Mouse (Mus musculus) CH12.LX (cell line): Measurements from ENCODE around the gene Slc25a21. TPM values are rescaled to one million over a fixed set of nuclear protein-coding genes. Genes with fewer than 3 reads are reported as not detected.

Experiments
- DNase-seq: peaks from one replicate; pipeline ENCODE4 v3.0.0-alpha.2; 2013; ENCODE audit errors: extremely low read depth
- H3K27ac ChIP-seq: 2 replicates; pipeline ENCODE4 v1.5.1; 2012; ENCODE audit warnings: low read depth, mild to moderate bottlenecking, control low read depth, moderate library complexity; ENCODE audit not compliant: insufficient read depth
- H3K27me3 ChIP-seq: replicated peaks from 2 replicates; pipeline ENCODE3; 2012; ENCODE audit warnings: inconsistent platforms
- H3K36me3 ChIP-seq, 2 experiments: replicated peaks in 1 of 2; 2 replicates each; pipeline versions ENCODE3 to v1.6.1; 2012; ENCODE audit warnings: inconsistent platforms in 1 of 2, low read length in 1 of 2, mild to moderate bottlenecking in 1 of 2, mixed read lengths in 1 of 2, moderate library complexity in 1 of 2; ENCODE audit not compliant: control insufficient read depth in 1 of 2, insufficient read depth in 1 of 2
- H3K4me1 ChIP-seq, 2 experiments: 2 replicates each; pipeline ENCODE4 v1.6.1; 2012; ENCODE audit warnings: inconsistent platforms in 1 of 2, moderate library complexity in 1 of 2; ENCODE audit not compliant: insufficient read depth in 2 of 2, control insufficient read depth in 1 of 2
- H3K4me2 ChIP-seq: 2 replicates; pipeline ENCODE4 v1.6.1; 2012; ENCODE audit warnings: low read depth, mild to moderate bottlenecking, control low read depth; ENCODE audit not compliant: poor library complexity, insufficient read depth, severe bottlenecking
- H3K4me3 ChIP-seq, 3 experiments: fragments of 150-350 bp in 1 of 3; sonication (generic) in 1 of 3; replicated peaks in 1 of 3; 2 replicates each; pipeline versions ENCODE3 to v1.5.1; 2011 to 2012; ENCODE audit warnings: low read depth in 2 of 3, low read length in 2 of 3, mild to moderate bottlenecking in 2 of 3, moderate library complexity in 2 of 3, control low read depth in 1 of 3, improper control_type of control experiment in 1 of 3, inconsistent platforms in 1 of 3, mixed read lengths in 1 of 3; ENCODE audit not compliant: poor library complexity in 1 of 3
- H3K79me2 ChIP-seq: replicated peaks from 2 replicates; pipeline ENCODE4 v1.6.1; 2012; ENCODE audit warnings: mild to moderate bottlenecking, moderate library complexity; ENCODE audit not compliant: control insufficient read depth, poor library complexity, insufficient read depth, severe bottlenecking; ENCODE audit errors: extremely low read depth
- H3K9ac ChIP-seq: 2 replicates; pipeline ENCODE4 v1.6.1; 2012; ENCODE audit warnings: low read depth, mild to moderate bottlenecking, control low read depth, moderate library complexity; ENCODE audit not compliant: insufficient read depth
- H3K9me3 ChIP-seq: replicated peaks from 2 replicates; pipeline ENCODE3; 2012; ENCODE audit warnings: low read length, inconsistent platforms, mixed read lengths
- CHD1 ChIP-seq: IDR thresholded peaks from 2 replicates; pipeline ENCODE4 v1.6.1; 2012; ENCODE audit warnings: low read depth, low read length, improper control_type of control experiment, inconsistent platforms
- CHD2 ChIP-seq: IDR thresholded peaks from 2 replicates; pipeline ENCODE4 v1.6.1; 2011; ENCODE audit warnings: low read length, improper control_type of control experiment
- CTCF ChIP-seq, 2 experiments: IDR thresholded peaks in 1 of 2; conservative IDR thresholded peaks in 1 of 2; 2 replicates each; pipeline ENCODE4 v1.5.1; 2011 to 2012; ENCODE audit warnings: low read depth in 2 of 2, low read length in 2 of 2, improper control_type of control experiment in 1 of 2, inconsistent platforms in 1 of 2, mild to moderate bottlenecking in 1 of 2, moderate library complexity in 1 of 2
- E2F4 ChIP-seq: IDR thresholded peaks from 2 replicates; pipeline ENCODE4 v1.6.1; 2011; ENCODE audit warnings: low read depth, low read length, improper control_type of control experiment; ENCODE audit not compliant: insufficient replicate concordance
- ELF1 ChIP-seq: IDR thresholded peaks from 2 replicates; pipeline ENCODE4 v1.6.1; 2014; ENCODE audit warnings: low read depth, mild to moderate bottlenecking, inconsistent platforms, low read length, improper control_type of control experiment
- EP300 ChIP-seq: IDR thresholded peaks from 2 replicates; pipeline ENCODE4 v1.6.1; 2011; ENCODE audit warnings: low read length, improper control_type of control experiment
- IRF4 ChIP-seq: IDR thresholded peaks from 2 replicates; pipeline ENCODE4 v1.6.1; 2014; ENCODE audit warnings: low read depth, mild to moderate bottlenecking, inconsistent platforms, low read length, improper control_type of control experiment
- JUN ChIP-seq: IDR thresholded peaks from 2 replicates; pipeline ENCODE4 v1.6.1; 2011; ENCODE audit warnings: low read depth, mild to moderate bottlenecking, low read length, improper control_type of control experiment, moderate library complexity; ENCODE audit not compliant: insufficient read depth
- JUND ChIP-seq: conservative IDR thresholded peaks from 2 replicates; pipeline ENCODE4 v1.6.1; 2011; ENCODE audit warnings: low read depth, low read length, improper control_type of control experiment
- MAFK ChIP-seq: IDR thresholded peaks from 2 replicates; pipeline ENCODE4 v1.6.1; 2011; ENCODE audit warnings: low read length, improper control_type of control experiment; ENCODE audit not compliant: insufficient replicate concordance
- MAX ChIP-seq: IDR thresholded peaks from 2 replicates; pipeline ENCODE4 v1.6.1; 2011; ENCODE audit warnings: low read length, improper control_type of control experiment
- MAZ ChIP-seq: IDR thresholded peaks from 2 replicates; pipeline ENCODE4 v1.6.1; 2012; ENCODE audit warnings: low read depth, mild to moderate bottlenecking, inconsistent platforms, low read length, improper control_type of control experiment, moderate library complexity
- MXI1 ChIP-seq: IDR thresholded peaks from 2 replicates; pipeline ENCODE4 v1.6.1; 2011; ENCODE audit warnings: mild to moderate bottlenecking, low read depth, low read length, improper control_type of control experiment
- NRF1 ChIP-seq: IDR thresholded peaks from 2 replicates; pipeline ENCODE4 v1.6.1; 2014; ENCODE audit warnings: low read depth, mild to moderate bottlenecking, inconsistent platforms, low read length, improper control_type of control experiment, moderate library complexity
- POLR2A ChIP-seq: IDR thresholded peaks from 2 replicates; pipeline ENCODE4 v1.6.1; 2011; ENCODE audit warnings: low read depth, mild to moderate bottlenecking, improper control_type of control experiment, low read length
- RAD21 ChIP-seq: IDR thresholded peaks from 2 replicates; pipeline ENCODE4 v1.6.1; 2011; ENCODE audit warnings: low read depth, mild to moderate bottlenecking, low read length, improper control_type of control experiment, moderate library complexity
- SIN3A ChIP-seq: IDR thresholded peaks from 2 replicates; pipeline ENCODE4 v1.6.1; 2012; ENCODE audit warnings: low read length, improper control_type of control experiment, inconsistent platforms
- SMC3 ChIP-seq: IDR thresholded peaks from 2 replicates; pipeline ENCODE4 v1.6.1; 2011; ENCODE audit warnings: low read depth, low read length, improper control_type of control experiment
- TBP ChIP-seq: conservative IDR thresholded peaks from 2 replicates; pipeline ENCODE4 v1.6.1; 2011; ENCODE audit warnings: low read depth, low read length, improper control_type of control experiment
- TCF12 ChIP-seq: IDR thresholded peaks from 2 replicates; pipeline ENCODE4 v1.6.1; 2014; ENCODE audit warnings: low read depth, mild to moderate bottlenecking, inconsistent platforms, low read length, improper control_type of control experiment
- UBTF ChIP-seq: IDR thresholded peaks from 2 replicates; pipeline ENCODE4 v1.6.1; 2012; ENCODE audit warnings: low read depth, mild to moderate bottlenecking, inconsistent platforms, low read length, improper control_type of control experiment, moderate library complexity
- USF1 ChIP-seq: IDR thresholded peaks from 2 replicates; pipeline ENCODE4 v1.6.1; 2014; ENCODE audit warnings: low read depth, mild to moderate bottlenecking, inconsistent platforms, low read length, improper control_type of control experiment
- ZKSCAN1 ChIP-seq: IDR thresholded peaks from 2 replicates; pipeline ENCODE4 v1.6.1; 2012; ENCODE audit warnings: low read depth, inconsistent platforms, low read length, improper control_type of control experiment, borderline replicate concordance
- ZMIZ1 ChIP-seq: IDR thresholded peaks from 2 replicates; pipeline ENCODE4 v1.6.1; 2012; ENCODE audit warnings: low read depth, mild to moderate bottlenecking, inconsistent platforms, low read length, improper control_type of control experiment
- dilution Hi-C: fragments of 300-500 bp; cut with MboI; formaldehyde crosslinking; loops from 2 replicates; pipeline ENCODE4 v1.14.3; 2020; ENCODE audit warnings: low sequenced_read_pairs; ENCODE audit not compliant: extremely low pct_unique_long_range_greater_than_20kb, extremely low pct_ligation_motif_present
- in situ Hi-C: fragments of 300-500 bp; cut with MboI; formaldehyde crosslinking; loops from 3 replicates; pipeline ENCODE4 v1.14.3; 2019; ENCODE audit warnings: low sequenced_read_pairs, low pct_ligation_motif_present, low pct_unique_long_range_greater_than_20kb, mixed read lengths
- polyA plus RNA-seq: library from polyadenylated mRNA; unstranded; fragments of >175 nt; gene quantifications from 2 replicates; pipeline ENCODE4 v1.2.1, GENCODE M21; 2012; ENCODE audit warnings: low read depth; ENCODE audit not compliant: insufficient read length
- total RNA-seq, 2 experiments: library from RNA; depleted of rRNA; stranded (reverse); fragments of 300-350 nt in 1 of 2; fragments of >200 nt in 1 of 2; gene quantifications; 2 replicates each; pipeline ENCODE4 v1.2.3; 2012 to 2014

The Slc25a21 gene
- total and polyA plus RNA-seq, 3 experiments, result not detected

GRCm38 (mm10) chr12:57163294-57163693, 34.0 kb downstream of the Slc25a21 start:
- H3K36me3 ChIP-seq, result no peaks in the 10 kb centered on the region
- in situ Hi-C loops, result no loop called here
- H3K9ac ChIP-seq, result no peak overlapping the region
- no peak overlapping the region for H3K4me2 ChIP-seq
- dilution Hi-C loops, result no loop called here
- TF ChIP-seq SMC3 (no peak), CHD2 (no peak), ZKSCAN1 (no peak), POLR2A (no peak), JUN (no peak), NRF1 (no peak), ELF1 (no peak)
- H3K79me2 ChIP-seq, result no peaks in the 10 kb centered on the region
- H3K9me3 ChIP-seq, result no peaks in the 10 kb centered on the region
- no peaks in the 10 kb centered on the region for H3K4me1 ChIP-seq
- H3K27me3 ChIP-seq, result no peaks in the 10 kb centered on the region
- H3K27ac ChIP-seq, result no peak overlapping the region
- no peak for DNase-seq
- no peak overlapping the region for H3K4me3 ChIP-seq

- no peak overlapping the region for H3K9ac ChIP-seq
- in situ Hi-C loops, result no loop called here
Measured at GRCm38 (mm10) chr12:57162840-57163239, 34.4 kb downstream of the Slc25a21 start.

GRCm38 (mm10) chr12:57159904-57160303, 37.4 kb downstream of the Slc25a21 start:
- dilution Hi-C loops, result no loop called here
- Histone ChIP-seq H3K4me3 (no peak overlapping the region), H3K79me2 (no peaks in the 10 kb centered on the region), H3K36me3 (no peaks in the 10 kb centered on the region), H3K27ac (no peak overlapping the region), H3K4me2 (no peak overlapping the region), H3K9me3 (no peaks in the 10 kb centered on the region), H3K27me3 (no peaks in the 10 kb centered on the region), H3K4me1 (no peaks in the 10 kb centered on the region), H3K9ac (no peak overlapping the region)
- in situ Hi-C loops, result no loop called here
- TF ChIP-seq TCF12, result no peak
- TF ChIP-seq MAZ, result no peak
- TF ChIP-seq CHD1, result no peak
- TF ChIP-seq ELF1, result no peak
- no peak for TF ChIP-seq MXI1
- TF ChIP-seq CTCF (conservative IDR thresholded peaks at IDR 0.05 in 1 of 2, IDR thresholded peaks at IDR 0.05 in 1 of 2; ENCODE audit: low read depth in 2 of 2, low read length in 2 of 2), result no peak
- no peak for TF ChIP-seq UBTF
- TF ChIP-seq RAD21, result no peak
- no peak for DNase-seq

More at GRCm38 (mm10) chr12:57162840-57163239, 34.4 kb downstream of the Slc25a21 start:
- DNase-seq, result no peak
- Histone ChIP-seq H3K4me1 (no peaks in the 10 kb centered on the region), H3K27me3 (no peaks in the 10 kb centered on the region), H3K27ac (no peak overlapping the region), H3K36me3 (no peaks in the 10 kb centered on the region), H3K79me2 (no peaks in the 10 kb centered on the region), H3K4me3 (no peak overlapping the region), H3K9me3 (no peaks in the 10 kb centered on the region), H3K4me2 (no peak overlapping the region)
- dilution Hi-C loops, result no loop called here
- TF ChIP-seq SIN3A (no peak), MXI1 (no peak), TBP (no peak), ZMIZ1 (no peak), EP300 (no peak), MAX (no peak), USF1 (no peak), E2F4 (no peak), IRF4 (no peak), ZKSCAN1 (no peak), JUND (no peak), MAFK (no peak)
